Mouse (Mus musculus): Measurements from ENCODE around the gene Klhl21. TPM values are rescaled to one million over a fixed set of nuclear protein-coding genes. Genes with fewer than 3 reads are reported as not detected.

Klhl21 gene
- total RNA-seq, 1 experiment from 2014 or later, result 8.8 TPM

- peak; percentile 20; the same call in 1 of the 2 replicates for ATAC-seq (replicated peaks; ENCODE audit: low read depth, poor library complexity, severe bottlenecking)
Measured at GRCm38 (mm10) chr4:151994228-151995171, 14.1 kb upstream of the Klhl21 start.

DNA sequence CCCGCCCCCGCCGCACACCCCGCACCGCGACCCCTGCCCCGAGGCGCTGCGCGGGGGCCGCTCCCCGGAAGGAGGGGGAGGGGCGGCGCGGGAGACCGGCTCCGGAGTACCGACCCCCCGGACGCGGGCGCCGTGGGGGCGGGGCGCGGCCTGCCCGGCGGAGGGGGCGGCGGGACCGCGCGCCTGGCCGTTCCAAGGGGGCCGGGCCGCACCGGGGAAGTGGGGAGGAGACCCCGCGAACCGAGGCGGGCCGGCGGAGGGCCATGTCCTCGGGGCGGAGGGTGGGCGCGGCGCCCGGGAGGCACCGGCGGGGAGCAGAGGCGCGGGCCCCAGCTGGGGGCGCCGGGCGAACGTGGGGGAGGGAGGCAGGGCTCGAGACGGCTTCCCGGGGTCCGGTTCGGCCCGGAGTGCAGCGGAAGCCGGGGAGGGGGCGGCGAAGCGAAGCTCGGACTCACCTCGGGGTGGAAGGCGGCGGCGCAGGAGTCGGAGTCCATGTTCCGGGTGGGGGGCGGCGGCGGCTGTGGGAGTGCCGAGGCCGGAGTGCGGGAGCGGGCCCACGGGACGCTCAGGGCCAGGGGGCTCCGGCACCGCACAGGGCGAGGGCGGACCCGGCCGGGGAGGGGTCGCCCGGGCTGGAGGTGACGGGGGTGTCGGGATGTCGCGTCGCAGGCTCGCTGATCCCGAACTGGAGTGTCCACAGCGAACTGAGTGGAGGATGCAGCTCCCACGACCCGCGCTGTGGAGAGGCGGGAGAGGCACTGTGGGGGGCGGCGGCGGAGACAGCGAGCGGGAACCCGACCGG is 13.0 kb upstream of the Klhl21 start:
- no peak for ATAC-seq (replicated peaks; ENCODE audit: low read depth, poor library complexity, severe bottlenecking)

DNA sequence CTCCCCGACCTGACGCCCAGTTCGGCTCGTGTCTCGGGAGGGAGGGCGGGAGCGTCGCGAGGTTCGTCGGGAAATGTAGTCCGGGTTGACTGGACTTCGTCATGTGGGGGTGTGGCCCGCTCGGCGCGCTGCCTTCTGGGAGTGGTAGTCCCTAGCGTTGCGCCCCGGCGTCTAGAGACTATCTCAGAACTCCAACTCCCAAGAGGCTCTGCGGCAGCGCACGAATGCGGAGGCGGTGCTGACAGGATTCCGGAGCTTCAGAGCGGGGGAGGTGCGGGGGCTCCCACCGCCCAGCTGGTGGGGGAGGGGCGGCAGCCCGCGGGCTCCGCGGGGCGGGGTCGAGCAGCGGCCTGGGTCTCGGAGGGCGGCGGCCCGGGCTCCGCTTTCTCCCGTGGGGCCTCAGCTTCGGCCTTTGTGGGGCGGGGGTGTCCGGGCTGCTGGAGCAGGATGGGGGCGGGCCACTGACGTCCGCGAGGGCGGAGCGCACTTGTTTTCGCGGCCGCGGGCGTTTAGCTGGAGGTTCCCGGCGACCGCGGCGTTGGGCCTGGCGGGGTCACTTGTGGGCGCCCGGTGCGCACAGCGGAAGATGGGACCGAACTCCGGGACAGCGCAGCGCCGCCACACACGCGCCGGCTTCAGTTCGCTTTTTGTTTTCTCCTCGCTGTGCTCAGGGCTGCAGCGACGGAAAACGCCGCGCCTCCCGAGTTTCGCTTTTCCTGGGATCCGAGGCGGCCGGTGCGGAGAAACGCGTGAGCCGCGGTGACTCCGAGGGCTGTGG is 12.2 kb upstream of the Klhl21 start, which contains the start of gene Phf13:
Gene Phf13 (minus strand): TSS at position 86 of the 778 bp plus-strand sequence.
- peak; percentile 89 for ATAC-seq (replicated peaks; ENCODE audit: low read depth, poor library complexity, severe bottlenecking)

GRCm38 (mm10) chr4:151996951-151997222 is 11.7 kb upstream of the Klhl21 start:
- no peak for ATAC-seq (replicated peaks; ENCODE audit: low read depth, poor library complexity, severe bottlenecking)

- no peak for ATAC-seq (replicated peaks; ENCODE audit: low read depth, poor library complexity, severe bottlenecking)
Measured at GRCm38 (mm10) chr4:151997701-151998100, 10.9 kb upstream of the Klhl21 start.

- peak; percentile 37 for ATAC-seq (replicated peaks; ENCODE audit: low read depth, poor library complexity, severe bottlenecking)
Measured at GRCm38 (mm10) chr4:151999481-151999880, 9.1 kb upstream of the Klhl21 start.

GRCm38 (mm10) chr4:152000906-152001305 is 7.7 kb upstream of the Klhl21 start:
- ATAC-seq (replicated peaks; ENCODE audit: low read depth, poor library complexity, severe bottlenecking), result no peak

DNA sequence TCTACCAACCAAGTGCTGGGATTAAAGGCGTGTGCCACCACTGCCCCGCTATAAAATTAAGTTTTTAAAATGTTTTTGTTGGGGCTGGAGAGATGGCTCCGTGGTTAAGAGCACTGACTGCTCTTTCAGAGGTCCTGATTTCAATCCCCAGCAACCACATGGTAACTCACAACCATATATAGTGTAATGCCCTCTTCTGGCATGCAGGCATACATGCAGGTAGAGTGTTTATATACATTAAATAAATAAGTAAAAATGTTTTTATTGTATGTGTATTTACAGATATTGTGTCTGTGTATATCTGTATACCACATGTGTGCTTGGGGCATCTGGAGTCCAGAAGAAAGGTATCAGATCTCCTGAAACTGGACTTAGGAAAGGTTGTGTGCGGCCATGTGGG is 7.3 kb upstream of the Klhl21 start:
- no peak for ATAC-seq (replicated peaks; ENCODE audit: low read depth, poor library complexity, severe bottlenecking)

DNA sequence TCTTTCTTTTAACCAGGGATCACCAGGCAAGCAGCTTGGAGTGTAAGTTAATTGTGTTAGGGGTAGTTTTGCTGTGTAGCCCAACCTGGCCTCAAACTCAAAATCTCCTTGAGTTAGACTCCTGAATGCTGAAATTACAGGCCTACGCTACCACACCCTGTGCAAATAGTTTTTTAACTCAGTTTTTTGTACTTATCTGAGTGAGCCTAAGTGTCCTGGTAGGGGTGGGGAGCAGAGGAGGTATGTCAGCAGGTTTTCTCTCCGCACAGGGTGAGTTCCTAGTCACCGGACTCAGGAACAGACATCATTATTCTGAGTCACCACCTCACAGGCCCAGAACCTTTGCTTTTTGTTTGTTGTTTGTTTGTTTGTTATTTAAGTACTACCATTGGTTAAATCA is 6.5 kb upstream of the Klhl21 start:
- ATAC-seq (replicated peaks; ENCODE audit: low read depth, poor library complexity, severe bottlenecking), result no peak

DNA sequence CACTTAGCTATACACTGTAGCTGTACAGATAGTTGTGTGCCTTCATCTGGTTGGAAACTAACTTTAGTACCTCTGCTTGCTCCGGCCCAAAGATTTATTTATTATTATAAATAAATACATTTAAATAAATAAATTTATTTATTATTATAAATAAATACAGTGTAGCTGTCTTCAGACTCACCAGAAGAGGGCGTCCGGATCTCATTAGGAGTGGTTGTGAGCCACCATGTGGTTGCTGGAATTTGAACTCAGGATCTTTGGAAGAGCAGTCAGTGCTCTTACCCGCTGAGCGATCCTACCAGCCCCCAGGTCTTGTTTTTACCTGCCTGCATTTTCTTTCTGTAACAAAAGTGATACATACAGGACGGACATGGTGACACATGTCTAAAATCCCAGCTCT is 2.5 kb upstream of the Klhl21 start:
- ATAC-seq (replicated peaks; ENCODE audit: low read depth, poor library complexity, severe bottlenecking), result no peak

DNA sequence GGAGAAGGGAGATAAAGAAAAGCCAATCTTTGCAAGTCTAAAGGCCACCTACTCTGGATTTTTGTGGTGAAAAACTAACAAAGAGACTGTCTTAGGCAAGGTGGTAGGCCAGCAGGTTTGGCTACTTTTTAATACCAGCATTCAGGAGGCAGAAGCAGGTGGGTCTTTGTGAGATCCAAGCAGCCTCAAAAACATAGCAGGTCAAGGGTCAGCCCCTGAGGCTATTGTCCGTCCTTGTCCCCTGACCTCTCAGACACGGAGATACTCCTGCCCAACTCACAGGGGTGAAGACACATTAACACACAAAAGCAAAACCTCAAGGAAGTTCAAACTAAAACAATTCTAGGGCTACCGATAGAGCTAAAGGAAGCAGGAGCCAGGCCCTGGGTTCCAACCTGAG is 1.8 kb upstream of the Klhl21 start:
- ATAC-seq (replicated peaks; ENCODE audit: low read depth, poor library complexity, severe bottlenecking), result no peak

DNA sequence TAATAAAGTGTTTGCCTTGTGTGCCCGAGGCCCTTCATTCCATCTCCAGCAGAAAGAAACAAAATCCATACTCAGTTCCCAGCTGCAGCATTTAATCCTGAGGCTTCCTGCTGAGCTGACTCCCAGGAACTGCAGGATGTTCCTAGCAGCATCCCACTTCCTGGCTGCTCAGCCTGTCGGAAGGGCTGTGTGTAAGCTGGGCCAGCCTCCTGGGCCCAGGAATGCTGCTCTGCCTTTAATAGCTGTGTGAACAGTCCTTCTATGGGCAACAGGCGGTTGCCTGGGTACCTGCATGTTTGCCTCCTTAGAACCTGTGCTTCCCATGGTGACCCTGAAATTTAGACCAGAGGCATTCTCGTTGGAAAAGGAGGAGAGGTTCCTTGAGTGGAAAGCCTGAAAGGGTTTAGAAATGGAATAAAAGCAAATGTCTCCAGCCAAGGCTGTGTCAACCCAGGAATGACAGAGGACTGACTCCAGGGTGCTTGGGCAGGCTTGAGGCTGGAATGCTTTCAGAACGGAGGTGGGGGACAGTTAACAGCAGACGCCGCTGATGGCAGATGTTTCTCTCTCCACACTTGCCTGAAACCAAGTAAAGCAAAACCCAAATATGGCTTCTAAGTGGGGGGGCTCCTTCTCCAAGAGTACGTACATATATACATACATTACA is 989 bp upstream of the Klhl21 start:
- ATAC-seq (replicated peaks; ENCODE audit: low read depth, poor library complexity, severe bottlenecking), result no peak

DNA sequence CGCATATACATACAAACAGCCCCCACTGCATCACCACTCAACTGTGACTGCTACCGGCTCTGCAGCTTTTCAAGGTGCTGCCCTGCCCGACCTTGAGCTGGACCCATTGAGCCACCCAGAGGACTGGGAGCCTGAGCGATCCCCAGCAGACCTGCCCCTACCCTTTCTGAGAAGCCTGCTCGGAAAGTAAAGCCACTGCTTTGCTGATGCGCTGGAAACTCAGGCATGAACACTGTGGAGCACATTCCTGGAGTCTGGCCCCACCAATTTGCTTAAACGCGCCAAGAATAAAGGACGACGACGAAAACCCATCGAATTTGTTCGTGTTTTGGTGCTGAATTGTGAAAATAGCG is 479 bp upstream of the Klhl21 start:
- no peak for ATAC-seq (replicated peaks; ENCODE audit: low read depth, poor library complexity, severe bottlenecking)

GRCm38 (mm10) chr4:152009076-152010051 is 761 bp downstream of the Klhl21 start:
- ATAC-seq (replicated peaks; ENCODE audit: low read depth, poor library complexity, severe bottlenecking), result no peak

DNA sequence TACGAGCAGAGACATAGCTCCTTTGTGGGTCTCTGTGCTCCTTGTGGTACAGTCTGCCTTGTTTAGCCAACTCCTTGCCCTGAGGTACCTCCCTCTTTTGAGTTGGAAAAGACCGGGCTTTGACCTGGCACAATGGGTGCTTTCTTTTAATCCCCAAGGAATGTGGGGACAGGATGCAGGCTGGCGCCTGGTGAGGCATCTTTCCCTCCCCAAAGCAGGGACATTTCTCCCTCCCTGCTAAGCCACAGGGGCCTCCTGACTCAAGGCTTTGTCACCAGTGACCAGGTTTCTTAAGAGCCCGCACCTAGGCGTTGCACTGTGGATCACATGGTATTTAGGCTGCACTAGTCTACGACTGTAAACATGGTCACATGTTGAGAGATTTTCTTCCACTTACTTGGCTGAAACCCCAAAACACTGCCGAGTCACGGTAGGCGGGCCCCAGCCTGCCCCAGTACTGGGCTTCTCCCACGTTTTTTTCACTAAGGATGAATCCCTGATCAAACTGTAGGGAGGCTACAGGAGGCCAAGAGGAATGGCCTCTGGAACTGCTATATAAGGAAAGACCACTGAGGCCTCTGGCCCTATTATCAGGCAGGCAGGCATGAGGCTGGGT is 1.6 kb downstream of the Klhl21 start:
- peak; percentile 42 for ATAC-seq (replicated peaks; ENCODE audit: low read depth, poor library complexity, severe bottlenecking)

DNA sequence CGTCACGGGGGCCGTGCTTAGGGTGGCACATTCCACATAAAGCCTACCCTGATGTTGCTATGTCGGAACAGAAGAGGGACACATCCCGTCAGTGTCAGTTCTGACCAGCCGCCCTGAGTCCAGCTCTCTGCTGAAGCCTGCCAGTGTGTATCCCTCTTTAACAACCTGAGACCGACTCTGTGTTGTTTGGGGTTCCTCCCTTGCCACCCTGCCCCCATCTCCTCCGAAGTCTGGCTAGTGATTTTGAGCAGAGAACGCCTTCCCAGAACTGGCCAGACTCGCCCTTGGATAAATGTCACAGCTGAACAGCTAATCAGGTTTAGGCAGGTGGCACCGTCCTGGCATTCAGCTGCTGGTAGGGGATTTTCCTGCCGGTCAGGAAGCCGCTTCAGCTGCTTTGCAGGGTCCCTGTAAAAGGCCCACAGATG is 2.1 kb downstream of the Klhl21 start:
- ATAC-seq (replicated peaks; ENCODE audit: low read depth, poor library complexity, severe bottlenecking), result no peak

GRCm38 (mm10) chr4:152011171-152011760 is 2.7 kb downstream of the Klhl21 start:
- ATAC-seq (replicated peaks; ENCODE audit: low read depth, poor library complexity, severe bottlenecking), result no peak

DNA sequence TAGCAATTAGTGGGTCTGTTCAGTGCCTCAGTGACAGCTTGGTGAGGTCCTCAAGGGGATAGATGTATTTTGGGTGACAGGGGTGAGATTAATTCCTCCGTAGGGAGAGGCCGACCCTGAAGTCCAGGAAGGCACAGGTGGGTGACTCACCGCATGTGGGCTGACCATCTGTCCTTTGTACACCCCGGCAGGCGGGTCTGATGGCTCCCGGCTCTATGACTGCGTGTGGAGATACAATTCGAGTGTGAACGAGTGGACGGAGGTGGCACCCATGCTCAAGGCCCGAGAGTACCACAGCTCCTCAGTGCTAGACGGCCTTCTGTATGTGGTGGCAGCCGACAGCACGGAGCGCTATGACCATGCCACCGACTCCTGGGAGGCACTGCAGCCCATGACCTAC is 3.5 kb downstream of the Klhl21 start:
- ATAC-seq (replicated peaks; ENCODE audit: low read depth, poor library complexity, severe bottlenecking), result no peak
